Mouse (Mus musculus): ENCODE results near the gene Fyttd1. TPM values are rescaled to one million over a fixed set of nuclear protein-coding genes. Genes with fewer than 3 reads are reported as not detected.

Gene Fyttd1
- polyA plus RNA-seq, 1 experiment = 16.8 TPM

GRCm38 (mm10) chr16:32953806-32954205, 76.5 kb downstream of the Fyttd1 start:
- Histone ChIP-seq H3ac (ENCODE audit: control insufficient read depth, insufficient read length, low read depth) (no peak overlapping the region), H3K79me2 (ENCODE audit: control insufficient read depth, insufficient read depth) (peaks cover 21% of the 10 kb centered on the region), H3K79me3 (ENCODE audit: low read depth) (peaks cover 3% of the 10 kb centered on the region), H3K4me3 (ENCODE audit: insufficient read depth, poor library complexity, severe bottlenecking) (no peak overlapping the region), H3K27me3 (ENCODE audit: control insufficient read depth, insufficient read depth, insufficient read length) (no peaks in the 10 kb centered on the region), H3K36me3 (ENCODE audit: control insufficient read depth, insufficient read depth) (peaks cover 31% of the 10 kb centered on the region)
- TF ChIP-seq MYOG (IDR thresholded peaks at IDR 0.05; ENCODE audit: control insufficient read depth, extremely low read depth, insufficient read length) (no peak), FOSL1 (IDR thresholded peaks at IDR 0.05; ENCODE audit: insufficient read depth, low read length, poor library complexity, severe bottlenecking) (no peak), MYOD1 (IDR thresholded peaks at IDR 0.05; ENCODE audit: control insufficient read depth, insufficient read length, low read depth) (no peak), MAX (IDR thresholded peaks at IDR 0.05) (no peak), USF1 (IDR thresholded peaks at IDR 0.05; ENCODE audit: low read depth) (no peak), CTCF (IDR thresholded peaks at IDR 0.05; ENCODE audit: control insufficient read depth, insufficient read depth, insufficient read length) (no peak), CEBPB (IDR thresholded peaks at IDR 0.05; ENCODE audit: low read depth) (no peak)

DNA sequence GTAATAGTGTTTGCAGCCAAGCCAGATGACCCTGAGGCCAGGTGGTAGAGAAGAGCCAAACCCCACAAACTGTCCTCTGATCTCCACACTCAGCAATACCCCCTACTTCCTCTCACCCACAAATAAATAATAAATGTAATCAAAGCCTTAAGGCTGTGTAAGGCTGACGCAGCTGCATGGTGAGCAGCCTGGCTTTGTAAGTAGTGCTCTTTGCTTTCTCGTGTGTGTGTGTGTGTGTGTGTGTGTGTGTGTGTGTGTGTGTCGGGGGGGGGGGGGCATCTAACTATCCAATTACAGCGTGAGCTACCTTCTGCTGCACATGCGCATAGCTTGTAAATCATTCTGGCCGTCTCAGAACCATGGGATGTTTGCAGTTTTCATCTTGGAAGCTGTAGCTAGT, 77.0 kb downstream of the Fyttd1 start:
- Histone ChIP-seq H3K4me3 (ENCODE audit: insufficient read depth, poor library complexity, severe bottlenecking) (no peak overlapping the region), H3K79me2 (ENCODE audit: control insufficient read depth, insufficient read depth) (peaks cover 19% of the 10 kb centered on the region), H3K27me3 (ENCODE audit: control insufficient read depth, insufficient read depth, insufficient read length) (no peaks in the 10 kb centered on the region), H3K79me3 (ENCODE audit: low read depth) (peaks cover 3% of the 10 kb centered on the region), H3ac (ENCODE audit: control insufficient read depth, insufficient read length, low read depth) (no peak overlapping the region), H3K36me3 (ENCODE audit: control insufficient read depth, insufficient read depth) (peaks cover 32% of the 10 kb centered on the region)
- no peak for TF ChIP-seq MAX (IDR thresholded peaks at IDR 0.05)
- no peak for TF ChIP-seq CEBPB (IDR thresholded peaks at IDR 0.05; ENCODE audit: low read depth)
- no peak for TF ChIP-seq MYOD1 (IDR thresholded peaks at IDR 0.05; ENCODE audit: control insufficient read depth, insufficient read length, low read depth)
- TF ChIP-seq USF1 (IDR thresholded peaks at IDR 0.05; ENCODE audit: low read depth) = no peak
- TF ChIP-seq FOSL1 (IDR thresholded peaks at IDR 0.05; ENCODE audit: insufficient read depth, low read length, poor library complexity, severe bottlenecking) = no peak
- TF ChIP-seq CTCF (IDR thresholded peaks at IDR 0.05; ENCODE audit: control insufficient read depth, insufficient read depth, insufficient read length) = no peak
- TF ChIP-seq MYOG (IDR thresholded peaks at IDR 0.05; ENCODE audit: control insufficient read depth, extremely low read depth, insufficient read length) = no peak

- Histone ChIP-seq H3K36me3 (ENCODE audit: control insufficient read depth, insufficient read depth) (peaks cover 41% of the 10 kb centered on the region), H3K79me2 (ENCODE audit: control insufficient read depth, insufficient read depth) (no peaks in the 10 kb centered on the region), H3ac (ENCODE audit: control insufficient read depth, insufficient read length, low read depth) (no peak overlapping the region), H3K79me3 (ENCODE audit: low read depth) (no peaks in the 10 kb centered on the region), H3K4me3 (ENCODE audit: insufficient read depth, poor library complexity, severe bottlenecking) (no peak overlapping the region), H3K27me3 (ENCODE audit: control insufficient read depth, insufficient read depth, insufficient read length) (no peaks in the 10 kb centered on the region)
- TF ChIP-seq CTCF (IDR thresholded peaks at IDR 0.05; ENCODE audit: control insufficient read depth, insufficient read depth, insufficient read length) = no peak
- no peak for TF ChIP-seq MYOG (IDR thresholded peaks at IDR 0.05; ENCODE audit: control insufficient read depth, extremely low read depth, insufficient read length)
- TF ChIP-seq USF1 (IDR thresholded peaks at IDR 0.05; ENCODE audit: low read depth) = no peak
- TF ChIP-seq FOSL1 (IDR thresholded peaks at IDR 0.05; ENCODE audit: insufficient read depth, low read length, poor library complexity, severe bottlenecking) = no peak
- no peak for TF ChIP-seq CEBPB (IDR thresholded peaks at IDR 0.05; ENCODE audit: low read depth)
- TF ChIP-seq MAX (IDR thresholded peaks at IDR 0.05) = no peak
- no peak for TF ChIP-seq MYOD1 (IDR thresholded peaks at IDR 0.05; ENCODE audit: control insufficient read depth, insufficient read length, low read depth)
Observed at GRCm38 (mm10) chr16:32956889-32957288, 79.6 kb downstream of the Fyttd1 start.

Other genes with a start within 250 kb of the Fyttd1 start
- gene Tnk2, start 233.6 kb upstream of the Fyttd1 start, polyA plus RNA-seq (2012; fragmentation: generic; extraction: Trizol) = 78.4 TPM
- 0.01 TPM for gene Muc4, start 141.6 kb upstream of the Fyttd1 start, polyA plus RNA-seq (2012; fragmentation: generic; extraction: Trizol)
- gene Muc20, start 80.1 kb upstream of the Fyttd1 start, polyA plus RNA-seq (2012; fragmentation: generic; extraction: Trizol) = not detected
- gene Smbd1, start 67.0 kb upstream of the Fyttd1 start, polyA plus RNA-seq (2012; fragmentation: generic; extraction: Trizol) = not detected
- 22.1 TPM for gene Rubcn, start 266 bp downstream of the Fyttd1 start, polyA plus RNA-seq (2012; fragmentation: generic; extraction: Trizol)
- 6.7 TPM for gene Lrch3, start 36.6 kb downstream of the Fyttd1 start, polyA plus RNA-seq (2012; fragmentation: generic; extraction: Trizol)
- 0.92 TPM for gene Iqcg, start 178.7 kb downstream of the Fyttd1 start, polyA plus RNA-seq (2012; fragmentation: generic; extraction: Trizol)
- gene Rpl35a, start 179.0 kb downstream of the Fyttd1 start, polyA plus RNA-seq (2012; fragmentation: generic; extraction: Trizol) = 3,163 TPM
- gene Lmln, start 185.0 kb downstream of the Fyttd1 start, polyA plus RNA-seq (2012; fragmentation: generic; extraction: Trizol) = 1.2 TPM

Measured in C2C12 (cell line).